Mouse (Mus musculus) cerebellum, postnatal 14 days (tissue): ENCODE measurements around the gene Tns1.
A peak's percentile ranks its signal among the peaks of the same experiment; 100 is the strongest.

ENCODE experiments used
- DNase-seq, 2 experiments: peaks; one replicate each; pipeline ENCODE4 v3.0.0; 2021; ENCODE audit warnings: mixed read lengths in 2 of 2

The Tns1 gene

DNA sequence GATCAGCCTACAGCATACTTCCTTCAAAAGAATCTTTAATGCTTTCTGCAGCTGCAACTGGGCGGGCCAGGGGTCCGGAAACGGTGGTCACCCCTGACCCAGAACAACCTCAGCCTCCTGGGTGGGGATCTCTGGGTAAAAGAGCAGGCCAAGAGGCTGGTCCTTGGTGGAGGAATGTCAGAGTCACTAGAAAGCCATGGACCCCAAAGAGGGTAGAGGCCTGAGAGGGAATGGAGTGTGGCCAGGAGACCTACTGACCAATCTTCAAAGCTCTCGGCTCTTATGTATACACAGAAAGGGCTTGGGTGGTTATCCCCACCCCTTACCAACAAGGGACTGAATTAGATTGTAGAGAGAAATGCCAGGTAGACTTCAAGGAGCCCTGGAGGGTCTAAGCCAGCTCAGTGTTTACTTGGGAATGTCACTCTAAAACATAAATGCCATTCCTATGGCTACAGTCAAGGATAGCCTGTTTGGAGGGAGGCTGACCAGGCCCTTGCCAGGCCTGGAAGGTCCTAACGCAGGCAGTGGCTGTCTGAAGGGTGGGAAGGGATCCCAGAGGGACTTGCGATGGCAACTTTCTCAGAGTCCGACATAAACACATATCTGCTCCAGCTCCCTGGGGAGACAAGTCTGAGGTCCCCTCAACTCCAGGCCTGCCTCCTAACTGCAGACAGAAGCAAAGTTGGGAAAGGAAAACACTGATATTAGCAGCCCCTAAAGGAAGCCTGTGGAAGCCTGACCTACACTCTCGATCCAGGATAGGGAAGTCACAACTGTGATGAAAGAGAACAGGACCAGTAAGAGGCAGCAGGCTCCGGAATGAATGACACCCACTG, 92.3 kb downstream of the Tns1 start:
- no peak for DNase-seq

DNA sequence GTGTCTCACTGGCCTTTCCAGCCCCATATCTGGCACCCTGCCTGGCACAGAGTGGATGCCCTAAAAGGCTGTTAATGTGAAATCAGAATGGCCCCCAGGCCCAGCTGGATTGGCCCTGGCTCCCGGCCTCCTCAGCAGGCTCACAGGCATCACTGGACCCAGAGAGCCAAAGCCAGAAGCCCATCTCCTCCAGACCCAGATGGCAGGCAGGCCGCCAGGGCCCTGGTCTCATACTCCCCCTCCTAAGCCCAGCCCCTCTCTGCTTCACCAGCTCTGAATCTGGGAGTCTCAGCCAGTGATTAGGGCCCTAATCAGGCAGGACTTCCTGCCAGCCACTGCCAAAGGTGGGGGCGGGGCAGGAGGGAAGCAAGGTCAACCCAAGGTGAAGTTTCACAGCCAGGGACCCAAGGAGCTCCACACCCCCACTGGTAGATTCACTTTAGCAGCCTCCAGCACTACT, 93.3 kb downstream of the Tns1 start:
- DNase-seq: peak; percentile 55 to 68

DNA sequence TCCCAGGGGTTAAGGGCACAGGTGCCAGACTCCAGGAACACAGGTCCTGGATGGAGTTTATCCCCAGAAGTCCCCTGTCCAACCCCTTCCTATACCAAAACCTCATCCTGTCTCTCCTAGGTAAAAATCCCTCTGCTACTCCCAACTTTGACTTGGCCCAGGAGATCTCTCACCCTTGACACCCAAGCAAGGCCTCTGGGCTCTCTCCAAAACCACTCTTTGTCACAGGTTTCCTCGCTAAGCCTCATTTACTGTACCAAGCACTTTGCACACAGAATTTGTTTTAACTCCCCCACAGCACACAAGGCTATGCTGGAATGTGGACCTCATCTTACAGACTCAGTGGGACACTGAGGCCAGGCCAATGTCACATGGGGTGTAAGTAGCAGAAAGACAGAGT, 94.0 kb downstream of the Tns1 start:
- no peak for DNase-seq

DNA sequence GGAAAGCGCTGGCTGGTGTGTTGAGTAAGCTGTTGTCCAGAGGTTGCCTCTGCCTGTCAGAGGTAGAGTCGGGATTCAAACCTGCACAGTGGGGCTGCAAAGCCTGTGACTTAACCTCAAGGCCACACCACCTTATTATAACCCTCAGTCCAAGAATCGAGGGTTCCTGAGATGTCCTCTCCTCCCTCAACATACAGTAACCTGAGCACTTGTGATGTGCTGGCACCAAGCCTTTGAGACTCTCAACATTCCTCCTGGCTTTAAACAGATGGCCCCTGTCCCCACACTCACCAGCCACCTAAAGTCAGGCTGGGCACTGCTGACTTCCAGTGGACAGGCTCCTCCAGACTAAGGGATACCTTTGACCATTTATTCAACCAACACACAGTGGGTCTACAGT, 94.6 kb downstream of the Tns1 start:
- DNase-seq: no peak

DNA sequence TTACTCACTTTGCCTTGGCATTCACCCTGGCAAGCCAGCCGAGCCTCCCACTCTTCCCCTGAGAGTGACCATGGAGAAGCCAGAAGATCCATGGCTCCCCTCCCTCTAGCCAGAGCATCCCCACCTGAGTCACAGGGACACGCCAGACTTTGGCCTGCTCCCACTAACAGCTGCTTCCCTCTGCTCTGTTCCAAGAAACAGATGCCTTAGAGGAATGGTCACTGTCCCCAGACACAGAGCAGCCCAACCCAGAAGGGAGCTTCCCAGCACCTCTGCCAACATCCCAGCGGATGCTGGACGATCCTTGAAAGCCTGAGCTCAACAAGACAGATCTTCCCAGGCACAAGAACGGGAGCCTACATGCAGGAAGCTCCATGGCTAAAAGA, 95.4 kb downstream of the Tns1 start:
- no peak for DNase-seq

DNA sequence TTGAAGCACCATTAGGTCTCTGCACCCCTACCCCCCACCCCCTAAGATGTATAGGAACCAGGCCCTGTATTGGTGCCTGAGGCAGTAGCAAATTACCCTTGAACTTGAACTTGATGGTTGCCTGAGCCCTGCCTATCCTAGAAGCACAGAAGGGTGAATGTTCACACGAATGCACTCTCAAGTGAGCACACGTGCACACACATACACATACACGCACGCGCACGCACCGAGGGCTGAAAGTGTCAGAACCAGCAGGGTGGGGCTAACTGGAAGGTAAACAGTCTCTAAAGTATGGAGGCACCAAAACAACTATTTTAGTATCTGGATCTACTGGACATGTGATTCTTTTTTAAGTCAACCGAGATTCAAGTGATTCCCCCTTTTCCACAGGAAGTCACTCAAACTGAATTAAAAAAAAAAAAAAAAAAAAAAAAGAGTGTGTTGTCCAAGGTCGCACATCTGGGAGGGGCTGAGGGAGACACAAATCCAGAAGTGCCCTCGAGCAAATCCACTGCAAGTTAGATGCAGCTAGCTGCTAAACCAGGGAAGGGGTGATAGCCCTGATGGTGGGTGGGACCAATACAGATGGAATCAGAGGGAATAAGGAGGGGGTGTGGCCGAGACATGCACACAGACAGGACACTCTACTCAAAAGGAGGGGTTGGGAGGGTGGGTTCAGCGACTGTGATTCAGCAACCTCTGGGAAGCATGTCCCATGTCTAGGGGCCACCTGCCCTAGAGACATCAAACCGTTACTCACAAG, 96.0 kb downstream of the Tns1 start:
- DNase-seq: no peak

DNA sequence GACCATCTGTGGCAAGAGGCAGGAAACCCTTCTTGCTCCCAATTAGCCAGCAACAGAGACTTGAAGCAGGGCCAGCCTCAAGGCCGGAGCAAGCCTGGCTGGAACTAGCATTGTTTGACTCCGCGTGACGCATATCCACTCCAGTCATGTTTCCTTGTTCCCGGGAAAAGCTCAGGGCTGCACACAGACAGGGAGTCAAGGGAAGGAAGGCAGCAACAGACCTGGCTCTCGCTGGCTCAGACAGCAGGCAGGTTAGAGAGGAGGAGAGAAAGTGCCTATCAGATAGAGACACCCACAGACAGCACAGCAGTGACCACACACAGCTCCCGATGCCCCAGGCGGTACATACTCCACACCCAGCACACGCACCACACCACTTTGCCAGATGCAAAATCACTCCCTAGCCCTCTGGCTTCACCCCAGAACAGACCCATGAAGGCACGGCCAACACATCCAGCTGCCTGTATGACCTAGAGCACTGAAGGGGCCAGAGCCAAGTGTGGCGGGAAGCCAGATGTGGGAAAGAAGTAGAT, 96.6 kb downstream of the Tns1 start:
- DNase-seq: peak; percentile 57 to 60

DNA sequence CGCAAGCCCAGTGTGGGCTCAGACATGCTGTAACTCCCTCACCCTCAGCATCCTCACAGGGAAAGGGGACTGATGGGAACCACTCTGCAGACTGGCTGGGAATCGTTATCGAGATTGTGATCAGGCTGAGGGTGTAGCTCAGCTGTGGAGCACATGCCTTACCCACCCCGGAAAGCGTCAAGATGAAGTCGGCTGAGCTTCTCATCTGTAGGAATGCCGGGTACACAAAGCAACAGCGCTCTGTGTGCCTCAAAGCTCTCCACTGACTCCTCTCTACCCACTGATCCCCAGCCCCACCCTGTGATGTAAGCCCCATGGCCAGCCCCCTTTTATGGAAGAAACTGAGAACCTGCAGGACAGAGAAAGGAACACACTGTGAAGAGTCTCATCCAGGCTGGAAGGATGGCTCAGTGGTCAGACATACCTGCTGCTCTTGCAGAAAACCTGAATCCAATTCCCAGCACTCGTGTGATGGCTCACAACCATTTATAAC, 97.5 kb downstream of the Tns1 start:
- DNase-seq: no peak

DNA sequence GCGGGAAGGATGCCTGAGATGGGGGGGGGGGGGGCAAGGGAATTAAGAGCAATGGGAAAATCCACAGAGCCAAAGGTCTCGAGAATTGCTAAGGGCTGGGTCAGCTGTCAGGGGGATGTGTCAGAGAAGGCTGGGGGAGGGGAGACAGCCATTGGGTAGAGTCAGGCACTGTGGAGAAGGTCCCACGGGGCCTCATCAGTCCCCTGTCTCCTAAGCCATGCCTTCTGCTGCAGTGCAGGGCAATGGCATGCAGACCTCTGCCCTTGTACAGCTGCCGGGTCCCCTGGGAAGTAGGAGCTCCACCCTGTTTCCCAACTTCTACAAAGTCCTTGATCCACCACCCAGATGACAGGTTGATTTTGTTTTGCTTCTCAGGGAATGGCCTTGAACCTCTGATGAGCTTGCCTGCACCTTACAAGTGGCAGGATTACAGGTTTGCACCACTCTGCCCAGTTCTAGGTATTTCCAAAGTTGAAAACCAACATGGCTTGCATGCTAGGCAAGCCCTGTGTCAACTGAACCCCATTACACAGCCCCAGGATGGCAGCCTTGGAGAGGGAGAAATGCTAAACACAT, 98.5 kb downstream of the Tns1 start:
- no peak for DNase-seq

DNA sequence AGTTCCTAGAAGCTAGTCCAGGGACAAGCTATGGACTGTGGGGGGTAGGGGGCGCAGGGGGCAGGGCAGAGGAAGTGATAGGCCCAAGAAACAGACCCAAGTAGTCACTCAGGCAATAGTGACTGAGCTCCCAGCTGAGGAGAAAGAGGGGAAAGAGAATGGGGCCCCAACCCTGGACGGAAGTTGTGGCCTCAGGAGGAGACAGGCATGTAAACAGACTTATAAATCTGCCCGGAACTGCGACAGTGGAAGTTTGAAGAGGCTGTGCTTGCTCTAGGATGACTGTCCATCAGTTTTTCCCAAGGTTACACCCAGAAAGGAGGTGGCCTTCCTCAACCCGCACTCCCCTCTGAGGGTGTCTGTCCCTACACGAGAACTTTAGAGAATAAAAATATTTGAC, 99.0 kb downstream of the Tns1 start:
- no peak for DNase-seq

DNA sequence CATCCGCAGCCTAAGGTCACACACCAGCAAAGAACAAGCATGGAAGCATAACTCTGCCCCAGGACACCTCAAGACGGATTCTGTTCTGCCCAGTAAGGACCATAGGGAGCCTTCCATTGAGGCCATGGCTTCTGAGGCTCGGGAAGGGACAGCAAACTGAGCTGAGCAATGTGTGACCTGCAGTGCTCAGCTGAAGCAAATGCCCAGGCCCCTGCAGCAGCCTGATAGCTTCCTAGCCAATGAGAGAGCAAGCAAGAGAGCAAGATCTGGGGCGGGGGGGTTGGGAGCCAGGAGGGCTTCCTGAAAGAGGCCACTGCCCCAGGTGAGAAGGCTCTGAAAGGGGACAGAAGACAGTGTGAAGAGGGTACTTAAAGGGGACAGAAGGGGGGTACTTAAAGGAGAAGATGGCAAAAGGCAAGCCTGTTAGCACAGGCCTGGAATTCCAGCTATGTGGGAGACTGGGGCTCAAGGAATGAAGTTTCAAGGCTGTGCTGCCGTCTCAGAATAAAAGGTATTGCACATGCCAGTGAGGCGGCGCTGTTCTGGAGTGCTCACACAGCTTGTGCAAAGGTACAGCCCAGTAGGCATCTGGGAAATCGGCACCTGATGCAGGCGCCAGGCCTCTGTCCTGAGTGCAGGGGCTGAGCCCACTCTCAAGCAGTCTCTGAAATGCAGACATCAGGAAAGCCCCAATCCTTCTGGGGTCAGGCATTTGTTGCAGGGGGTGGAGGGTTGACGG, 99.6 kb downstream of the Tns1 start:
- no peak for DNase-seq

DNA sequence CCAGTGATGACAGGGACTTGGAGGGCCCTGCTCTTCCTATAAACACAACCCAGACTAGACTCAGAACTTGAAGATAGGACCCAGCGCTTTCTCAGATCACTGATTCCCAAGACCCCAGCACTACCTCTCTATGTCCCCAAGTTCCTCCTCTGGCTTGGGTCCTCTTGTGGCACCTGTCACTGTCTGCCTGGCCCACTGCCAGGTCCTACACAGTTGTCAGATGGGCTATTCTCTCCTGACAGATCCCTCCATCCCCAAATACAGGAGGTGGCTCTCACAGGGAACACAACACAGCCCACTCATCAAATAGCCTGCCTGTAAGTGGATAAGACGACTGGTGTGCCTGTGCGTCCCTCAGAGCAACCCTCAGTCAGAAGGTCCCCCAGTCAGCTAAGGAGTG, 101.3 kb downstream of the Tns1 start:
- DNase-seq: peak in 1 of 2 experiments; percentile 48

DNA sequence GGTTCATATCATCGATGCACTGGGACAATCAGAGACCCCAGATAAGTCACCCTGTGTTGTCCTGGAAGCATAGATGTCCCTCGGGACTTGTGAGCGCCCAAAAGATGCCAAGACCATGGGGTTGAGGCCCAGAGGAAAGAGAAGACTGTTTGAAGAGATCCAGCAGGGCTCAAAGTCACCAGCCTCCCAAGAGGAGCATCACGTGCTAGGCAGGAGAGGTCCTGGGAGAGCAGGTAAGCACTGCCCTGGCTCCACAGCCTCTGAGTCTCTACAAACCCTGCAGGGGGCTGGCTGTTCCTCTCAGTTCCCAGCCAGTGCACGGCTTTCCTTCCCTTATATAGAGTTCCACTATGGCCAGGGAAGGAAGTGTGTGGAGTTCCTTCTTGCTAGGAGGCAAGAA, 101.7 kb downstream of the Tns1 start:
- DNase-seq: no peak

DNA sequence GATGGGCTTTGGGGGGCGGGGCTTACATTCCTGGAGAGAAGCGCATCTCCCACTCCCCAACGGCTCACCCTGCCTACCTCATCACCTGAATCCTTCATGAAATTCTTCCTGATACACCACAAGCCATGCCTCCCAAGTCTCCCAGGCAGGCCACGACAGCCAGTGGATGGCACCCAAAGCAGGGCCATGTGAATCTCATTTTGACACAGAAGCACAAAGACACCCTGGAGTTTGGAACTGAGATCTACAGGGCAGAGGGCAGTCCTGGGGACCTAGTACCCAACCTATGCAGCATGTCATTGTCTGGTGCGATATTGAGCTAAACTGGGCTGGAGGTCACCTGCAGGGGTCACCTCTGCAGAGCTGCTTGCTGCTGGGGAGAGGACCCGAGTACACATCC, 104.0 kb downstream of the Tns1 start:
- no peak for DNase-seq

DNA sequence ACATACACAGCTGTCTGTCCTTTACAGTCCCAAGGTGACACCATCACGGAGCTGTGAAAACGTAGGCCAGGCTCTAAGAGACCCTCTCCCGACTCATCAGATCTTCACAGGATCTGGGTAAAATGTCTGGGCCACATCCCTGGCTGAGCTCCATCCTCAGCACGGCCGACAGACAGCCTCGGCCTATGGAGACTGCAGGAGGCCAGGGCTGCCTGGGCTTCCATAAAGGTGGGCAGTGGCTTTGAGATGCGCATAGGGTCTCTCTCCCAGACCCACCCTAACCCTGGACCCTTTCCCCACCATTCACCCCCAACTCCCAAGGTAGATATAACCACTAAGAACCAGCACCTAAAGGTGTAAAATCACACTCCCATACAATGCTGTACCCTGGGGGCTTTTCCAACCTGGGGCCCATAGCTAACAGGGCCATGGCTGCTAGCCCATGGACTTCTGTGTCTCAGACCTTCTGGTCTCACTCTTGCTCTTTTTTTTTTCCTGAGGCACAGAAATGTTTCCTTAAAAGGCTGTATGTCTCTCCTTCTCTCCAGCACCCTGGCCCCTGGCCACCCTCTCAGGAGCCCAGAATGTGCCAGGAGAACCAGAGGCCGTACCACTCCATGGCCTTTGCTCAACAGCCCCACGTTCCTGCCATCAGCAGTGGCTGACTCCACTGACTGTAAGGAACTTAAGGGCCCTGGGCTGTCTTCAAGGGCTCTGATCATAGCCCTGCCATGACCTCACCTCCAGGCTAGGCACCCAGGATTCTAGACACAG, 106.7 kb downstream of the Tns1 start:
- DNase-seq: no peak

DNA sequence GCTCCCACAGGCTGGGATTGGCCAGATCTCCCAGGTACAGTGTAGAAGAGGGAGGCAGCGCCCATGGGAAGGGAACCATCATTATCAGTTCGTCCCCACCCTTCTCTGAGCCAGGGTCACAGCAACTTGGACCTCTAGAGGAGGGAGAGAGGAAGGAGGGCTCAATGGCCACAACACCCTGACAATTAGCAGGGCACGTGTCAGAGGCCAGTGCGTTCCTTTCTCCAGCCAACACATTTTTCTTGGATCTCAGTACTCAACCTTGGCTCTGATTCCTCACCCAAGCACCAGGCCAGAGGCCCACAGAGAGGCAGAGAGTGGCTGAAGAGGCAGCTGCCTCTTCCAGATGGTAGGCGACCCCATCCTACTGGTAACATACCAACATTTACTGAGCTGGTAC, 107.6 kb downstream of the Tns1 start:
- DNase-seq: peak; percentile 64 to 70

DNA sequence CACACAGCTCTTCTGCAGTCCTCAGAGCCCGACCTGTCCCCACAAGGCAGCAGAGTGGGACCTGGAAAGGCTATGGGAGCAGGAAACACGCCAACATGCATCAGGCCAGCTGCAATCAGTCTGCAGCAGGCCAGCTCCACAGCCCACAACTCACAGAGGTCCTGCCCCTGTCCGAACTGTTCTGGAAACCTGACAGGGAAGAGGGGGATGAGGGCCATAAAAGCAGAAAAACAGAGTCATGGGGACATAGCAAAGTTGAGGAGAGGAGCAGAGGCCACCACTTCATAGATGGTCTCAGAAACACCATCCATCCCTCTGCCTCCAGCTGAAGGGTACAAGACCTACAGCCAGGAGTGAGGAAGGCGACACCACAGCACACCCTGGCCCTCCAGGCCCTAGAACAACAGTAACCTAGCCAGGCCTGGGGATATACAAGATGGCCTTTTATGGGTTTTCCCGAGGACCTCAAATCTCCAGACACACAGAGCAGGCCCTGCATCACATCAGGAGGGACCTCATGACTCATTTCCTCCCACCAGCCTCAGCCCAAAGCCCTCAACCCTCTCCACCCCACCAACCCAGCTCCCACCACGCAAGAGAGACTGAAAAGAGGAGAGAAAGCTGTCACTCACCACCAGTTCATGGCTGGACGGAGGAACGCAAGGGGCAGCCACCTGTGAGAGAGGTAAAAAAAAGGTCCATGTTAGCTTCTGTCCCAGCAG, 108.6 kb downstream of the Tns1 start:
- DNase-seq: no peak

DNA sequence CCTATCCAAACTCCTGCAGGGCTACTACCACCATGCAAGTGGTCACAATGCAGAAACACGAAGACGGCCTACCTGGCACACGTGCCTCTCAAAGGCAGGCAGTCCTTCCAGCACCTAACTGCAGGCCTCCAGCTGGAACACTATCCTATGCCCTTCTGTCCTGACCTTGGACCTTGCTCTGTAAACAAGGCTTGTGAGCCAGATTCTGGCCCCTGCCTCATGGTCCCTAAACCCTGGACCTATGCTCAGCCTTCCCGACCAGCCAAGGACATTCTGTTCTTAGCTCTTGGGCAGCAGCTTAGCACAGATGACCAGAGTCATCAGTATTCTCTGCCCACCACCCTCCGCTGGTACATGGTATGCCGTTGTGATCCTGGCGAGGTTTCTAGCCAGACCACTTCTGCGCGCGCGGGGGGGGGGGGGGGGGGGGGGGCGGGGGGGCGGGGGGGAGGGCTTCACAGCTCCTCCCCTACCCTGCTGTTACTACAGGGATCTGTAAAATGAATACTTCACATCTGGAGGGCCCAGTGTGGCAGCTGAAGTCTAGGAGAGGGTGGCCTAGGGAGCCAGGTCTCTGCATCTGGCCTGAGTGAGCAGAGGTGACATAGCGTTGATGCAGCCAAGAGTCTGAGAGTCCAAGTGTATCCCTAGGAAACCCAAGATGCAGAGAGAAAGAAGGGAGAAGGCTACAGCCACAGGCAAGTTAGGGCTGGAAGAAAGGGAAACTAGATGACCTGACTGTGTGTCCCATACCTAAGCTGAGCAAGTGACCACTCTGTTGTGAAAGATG, 109.5 kb downstream of the Tns1 start:
- no peak for DNase-seq

DNA sequence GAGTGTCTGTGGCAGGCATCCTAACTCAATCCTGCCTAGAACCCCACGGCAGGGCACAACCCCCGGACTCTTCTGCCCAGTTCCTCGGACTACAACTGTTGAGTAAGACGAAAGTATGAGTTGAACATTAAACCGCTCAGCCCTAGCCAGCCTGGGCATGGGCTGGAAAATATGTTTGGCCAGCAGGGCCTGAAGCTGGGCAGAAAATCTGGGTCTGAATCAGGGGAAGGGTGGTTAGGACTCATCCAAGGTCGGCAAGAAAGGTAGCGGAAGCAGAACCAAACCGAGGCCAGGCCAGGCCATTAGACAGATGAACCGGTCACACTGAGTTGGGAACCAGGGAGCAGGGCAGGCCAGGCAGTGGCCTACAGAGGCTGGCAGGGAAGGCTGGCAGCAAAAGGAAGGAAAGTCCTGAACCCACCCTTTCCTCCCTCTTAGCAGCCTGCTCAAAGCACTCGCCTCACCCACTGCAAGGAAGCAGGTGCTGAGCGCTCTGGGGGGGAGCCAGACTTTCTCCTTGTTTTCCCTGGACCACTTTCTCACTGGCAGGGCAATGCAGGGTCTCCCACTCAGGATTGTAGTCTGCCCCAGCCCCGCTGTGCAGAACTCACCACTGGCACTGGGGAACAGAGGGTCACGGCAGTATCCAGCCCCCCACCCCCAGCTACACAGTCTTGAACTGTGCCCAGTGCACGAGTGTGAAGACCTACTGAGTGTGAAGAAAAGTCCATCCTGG, 110.8 kb downstream of the Tns1 start:
- DNase-seq: no peak

DNA sequence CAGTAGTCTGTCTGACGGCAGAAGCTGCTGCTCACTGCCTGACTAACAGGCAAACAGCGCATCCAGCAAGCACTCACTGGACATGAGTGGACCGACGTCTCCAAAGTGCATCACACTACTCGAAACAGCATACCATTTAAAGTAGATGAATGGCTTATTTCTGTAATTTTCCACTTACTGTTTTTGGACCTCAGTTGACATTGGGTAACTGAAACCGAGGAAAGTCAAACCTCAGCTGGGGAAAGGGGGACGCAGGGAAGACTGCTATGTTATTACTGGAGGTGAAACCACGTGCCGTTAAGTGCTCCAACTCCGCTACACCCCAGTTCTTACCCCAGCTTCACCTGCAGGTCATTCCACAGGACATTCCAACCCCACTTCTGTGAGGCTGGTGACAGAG, 111.5 kb downstream of the Tns1 start:
- DNase-seq: no peak
